Mouse (Mus musculus) ES-E14 (cell line): ENCODE results near the gene Dnal1. TPM values are rescaled to one million over a fixed set of nuclear protein-coding genes. Genes with fewer than 3 reads are reported as not detected.

ENCODE experiments used
- DNase-seq: peaks from one replicate; pipeline ENCODE4 v3.0.0-alpha.2; 2013; ENCODE audit warnings: low read depth, low spot score
- H3K27ac ChIP-seq: 2 replicates; pipeline ENCODE4 v1.5.1; 2012; ENCODE audit warnings: low read depth, mild to moderate bottlenecking, low read length, moderate library complexity, mixed read lengths; ENCODE audit not compliant: poor library complexity, insufficient read depth, severe bottlenecking
- H3K36me3 ChIP-seq: 2 replicates; pipeline ENCODE4 v1.6.1; 2012; ENCODE audit warnings: mild to moderate bottlenecking, low read length, moderate library complexity, mixed read lengths; ENCODE audit not compliant: control insufficient read depth, poor library complexity, insufficient read depth, severe bottlenecking
- H3K4me1 ChIP-seq, 2 experiments: fragments of 150-350 bp in 1 of 2; sonication (generic) in 1 of 2; 2 replicates each; pipeline ENCODE4 v1.6.1; 2012; ENCODE audit warnings: low read length in 2 of 2, mild to moderate bottlenecking in 1 of 2, mixed read lengths in 1 of 2; ENCODE audit not compliant: control insufficient read depth in 2 of 2, insufficient read depth in 2 of 2, poor library complexity in 1 of 2
- H3K4me3 ChIP-seq, 2 experiments: fragments of 150-350 bp in 1 of 2; sonication (generic) in 1 of 2; 2 replicates each; pipeline ENCODE4 v1.5.1; 2012; ENCODE audit warnings: low read length in 2 of 2, low read depth in 1 of 2, mild to moderate bottlenecking in 1 of 2, mixed read lengths in 1 of 2; ENCODE audit not compliant: insufficient read depth in 1 of 2, poor library complexity in 1 of 2, severe bottlenecking in 1 of 2
- H3K9ac ChIP-seq: 2 replicates; pipeline ENCODE4 v1.6.1; 2012; ENCODE audit warnings: low read depth, mild to moderate bottlenecking, low read length, mixed read lengths; ENCODE audit not compliant: poor library complexity, insufficient read depth, severe bottlenecking
- H3K9me3 ChIP-seq: fragments of 150-350 bp; sonication (generic); 2 replicates; pipeline ENCODE4 v1.6.1; 2012; ENCODE audit warnings: low read depth, mild to moderate bottlenecking, low read length; ENCODE audit not compliant: control insufficient read depth, insufficient read depth
- CHD2 ChIP-seq: IDR thresholded peaks from 2 replicates; pipeline ENCODE4 v1.6.1; 2014; ENCODE audit warnings: mild to moderate bottlenecking, low read depth, low read length, inconsistent platforms
- HCFC1 ChIP-seq: IDR thresholded peaks from 2 replicates; pipeline ENCODE4 v1.6.1; 2012; ENCODE audit warnings: low read length, inconsistent platforms, borderline replicate concordance; ENCODE audit not compliant: insufficient read depth
- MAFK ChIP-seq: IDR thresholded peaks from 2 replicates; pipeline ENCODE4 v1.6.1; 2014; ENCODE audit warnings: mild to moderate bottlenecking, low read depth, low read length, inconsistent platforms; ENCODE audit not compliant: insufficient read depth
- ZC3H11A ChIP-seq: IDR thresholded peaks from 2 replicates; pipeline ENCODE4 v1.6.1; 2012; ENCODE audit warnings: low read depth, mild to moderate bottlenecking, inconsistent platforms, low read length, borderline replicate concordance
- ZNF384 ChIP-seq: IDR thresholded peaks from 2 replicates; pipeline ENCODE4 v1.6.1; 2012; ENCODE audit warnings: low read depth, low read length, inconsistent platforms
- in situ Hi-C, 2 experiments: fragments of 600-800 bp; cut with MboI; formaldehyde crosslinking; loops; one replicate each; pipeline ENCODE4 v1.15.1; 2025; ENCODE audit warnings: low sequenced_read_pairs in 2 of 2, inconsistent platforms in 1 of 2; ENCODE audit not compliant: unreplicated experiment in 2 of 2
- total RNA-seq: library from RNA; depleted of rRNA; stranded (reverse); fragments of 300-350 nt; gene quantifications from 2 replicates; pipeline ENCODE4 v1.2.3, GENCODE M21; 2012

The Dnal1 gene
- total RNA-seq, 1 experiment: 3.5 TPM

- Histone ChIP-seq H3K27ac (no peak overlapping the region), H3K4me3 (no peak overlapping the region), H3K9ac (no peak overlapping the region), H3K4me1 (peaks cover 0 to 10% of the 10 kb centered on the region in 2 experiments; a peak in 1 of 4 replicates), H3K9me3 (no peaks in the 10 kb centered on the region), H3K36me3 (peaks cover 28% of the 10 kb centered on the region)
- in situ Hi-C loops: no loop called here
- DNase-seq: no peak
- no peak for TF ChIP-seq ZNF384
- no peak for TF ChIP-seq ZC3H11A
- TF ChIP-seq CHD2: no peak
- no peak for TF ChIP-seq MAFK
- no peak for TF ChIP-seq HCFC1
These were observed 36.8 kb downstream of the Dnal1 start for GRCm38 (mm10) chr12:84150976-84151375.

- in situ Hi-C loops: no loop called here
- Histone ChIP-seq H3K4me3 (peak overlapping the region in 1 of 2 experiments; percentile 37; a peak in 1 of 4 replicates), H3K9ac (no peak overlapping the region; the same call in 1 of the 2 replicates), H3K27ac (no peak overlapping the region), H3K36me3 (peaks cover 36% of the 10 kb centered on the region), H3K4me1 (peaks cover 0 to 10% of the 10 kb centered on the region in 2 experiments; a peak in 1 of 4 replicates), H3K9me3 (no peaks in the 10 kb centered on the region)
- no peak for TF ChIP-seq ZC3H11A
- no peak for TF ChIP-seq CHD2
- no peak for TF ChIP-seq HCFC1
- TF ChIP-seq ZNF384: no peak
- DNase-seq: no peak
These were observed 37.7 kb downstream of the Dnal1 start for GRCm38 (mm10) chr12:84151911-84152310.

DNA sequence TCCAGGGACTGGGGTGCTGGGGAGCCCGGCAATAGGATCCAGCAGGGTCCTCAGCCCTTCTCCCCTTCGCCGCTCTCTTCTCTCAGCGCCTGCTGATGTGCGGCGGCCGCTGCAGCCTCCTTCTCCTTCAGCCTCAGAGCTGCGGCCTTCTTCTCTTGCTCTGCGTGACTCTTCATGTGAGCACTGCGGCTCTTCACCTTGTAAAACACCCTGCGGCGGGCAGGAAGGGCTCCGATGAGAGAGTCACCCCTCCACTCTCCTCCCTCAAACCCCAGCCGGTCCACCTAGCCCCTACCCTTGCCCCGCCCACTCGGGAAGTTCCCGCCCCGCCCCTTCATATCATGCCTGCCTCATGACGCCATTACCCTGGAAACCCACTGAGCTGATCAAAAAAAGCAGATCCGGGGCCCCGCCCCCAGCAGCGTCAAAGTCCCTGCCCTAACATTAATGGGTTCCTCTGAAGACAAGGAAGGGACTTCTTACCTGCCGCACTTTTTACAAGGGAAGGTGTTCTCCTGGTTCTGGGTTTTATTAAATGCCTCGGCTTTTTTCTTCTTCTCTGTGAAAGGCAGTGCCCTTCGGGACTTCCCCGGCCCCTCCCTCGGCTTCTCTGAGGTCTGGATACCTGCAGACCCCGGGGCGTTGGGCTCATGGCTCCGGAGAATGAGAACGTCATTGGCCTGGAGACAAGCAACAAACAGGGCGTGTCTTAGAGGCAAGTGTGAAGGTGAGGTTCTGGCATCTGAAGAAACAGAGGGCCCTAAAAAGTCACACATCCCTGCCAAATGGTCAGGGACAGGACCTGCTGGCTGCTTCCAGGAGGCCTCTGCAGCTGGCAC, 38.4 kb downstream of the Dnal1 start:
- TF ChIP-seq HCFC1 (no peak), MAFK (no peak), ZC3H11A (no peak), ZNF384 (no peak), CHD2 (no peak)
- Histone ChIP-seq H3K9ac (peak overlapping the region; percentile 17; the same call in 1 of the 2 replicates), H3K27ac (no peak overlapping the region), H3K9me3 (no peaks in the 10 kb centered on the region), H3K4me3 (peak overlapping the region; percentile 41), H3K4me1 (peaks cover 0 to 10% of the 10 kb centered on the region in 2 experiments; a peak in 1 of 4 replicates), H3K36me3 (peaks cover 38% of the 10 kb centered on the region)
- in situ Hi-C loops: no loop called here
- peak; percentile 83 for DNase-seq

- Histone ChIP-seq H3K4me1 (peaks cover 0 to 10% of the 10 kb centered on the region in 2 experiments; a peak in 1 of 4 replicates), H3K9ac (no peak overlapping the region), H3K4me3 (no peak overlapping the region), H3K9me3 (no peaks in the 10 kb centered on the region), H3K27ac (no peak overlapping the region), H3K36me3 (peaks cover 46% of the 10 kb centered on the region)
- TF ChIP-seq MAFK (no peak), ZNF384 (no peak), ZC3H11A (no peak), HCFC1 (no peak), CHD2 (no peak)
- DNase-seq: no peak
- in situ Hi-C loops: no loop called here
These were observed 39.2 kb downstream of the Dnal1 start for GRCm38 (mm10) chr12:84153414-84153813.
